Mouse (Mus musculus): ENCODE results near the gene Cuedc1.

DNA sequence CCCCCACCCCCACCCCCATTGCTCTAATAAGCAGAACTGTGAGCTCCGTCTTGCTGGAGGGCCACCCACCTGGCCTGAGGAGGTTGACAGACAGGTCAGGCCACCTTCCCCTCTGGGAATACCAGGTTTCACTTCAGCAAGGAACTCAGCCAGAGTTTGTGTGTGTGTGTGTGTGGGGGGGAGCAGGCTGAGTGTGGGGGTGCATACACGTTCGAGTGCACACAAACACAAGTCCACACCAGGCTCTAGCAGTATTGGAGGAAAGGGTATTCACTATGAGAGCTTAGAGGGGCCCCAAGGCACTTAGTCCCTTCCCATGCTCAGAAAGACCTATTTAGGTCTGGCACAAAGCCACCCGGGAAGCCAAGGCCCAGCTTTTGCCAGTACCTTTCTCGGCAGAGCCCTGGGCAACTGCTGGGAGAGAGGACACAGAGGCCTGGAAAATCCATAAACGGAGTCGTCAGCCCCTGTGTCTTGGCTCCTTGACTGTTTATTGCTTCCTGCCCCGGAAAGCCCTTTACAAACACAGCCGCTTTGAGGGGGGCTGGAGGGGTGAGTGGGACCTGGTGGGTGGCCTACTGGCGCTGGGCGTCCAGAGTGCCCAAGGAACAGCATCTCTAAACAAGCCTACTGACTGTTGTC, 50.9 kb downstream of the Cuedc1 start:
- TF ChIP-seq CTCF (conservative IDR thresholded peaks at IDR 0.05; ENCODE audit: insufficient read depth, insufficient read length, low read depth, low read length): no peak
- TF ChIP-seq POLR2A (IDR thresholded peaks at IDR 0.05; ENCODE audit: low read depth, low read length): no peak

Measured in kidney, adult 2 months (tissue).